Mouse (Mus musculus): Measurements from ENCODE around the gene Adgrl2. TPM values are rescaled to one million over a fixed set of nuclear protein-coding genes. Genes with fewer than 3 reads are reported as not detected.
A peak's percentile ranks its signal among the peaks of the same experiment; 100 is the strongest.

The Adgrl2 gene
- polyA plus RNA-seq, 1 experiment from 2014 or later: 81.2 TPM

GRCm38 (mm10) chr3:148885184-148885583 lies 105.2 kb downstream of the Adgrl2 start:
- DNase-seq (ENCODE audit: low spot score): no peak
- H3K4me3 ChIP-seq: no peak overlapping the region
- H3K27me3 ChIP-seq (ENCODE audit: low read depth, poor library complexity, severe bottlenecking): no peaks in the 10 kb centered on the region
- H3K9me3 ChIP-seq (replicated peaks): no peaks in the 10 kb centered on the region
- H3K36me3 ChIP-seq: peaks cover 45% of the 10 kb centered on the region
- no peaks in the 10 kb centered on the region; the same call in 1 of the 2 replicates for H3K4me1 ChIP-seq
- WGBS: 84% methylated on average over 4 of the region's 4 CpGs
- no peak overlapping the region for H3K27ac ChIP-seq

- Histone ChIP-seq H3K4me1 (no peaks in the 10 kb centered on the region; the same call in 1 of the 2 replicates), H3K4me3 (no peak overlapping the region), H3K27ac (no peak overlapping the region), H3K36me3 (peaks cover 25% of the 10 kb centered on the region), H3K27me3 (ENCODE audit: low read depth, poor library complexity, severe bottlenecking) (no peaks in the 10 kb centered on the region), H3K9me3 (replicated peaks) (no peaks in the 10 kb centered on the region)
- DNase-seq (ENCODE audit: low spot score): no peak
- WGBS: 94% methylated on average over 5 of the region's 5 CpGs
These were observed 108.9 kb downstream of the Adgrl2 start for GRCm38 (mm10) chr3:148881431-148881830.

GRCm38 (mm10) chr3:148872563-148872962 lies 117.8 kb downstream of the Adgrl2 start:
- peaks cover 9% of the 10 kb centered on the region for H3K4me1 ChIP-seq
- H3K9me3 ChIP-seq (replicated peaks): no peaks in the 10 kb centered on the region
- peaks cover 9% of the 10 kb centered on the region for H3K36me3 ChIP-seq
- WGBS: 80% methylated on average over 5 of the region's 5 CpGs
- peak; percentile 2 for DNase-seq (ENCODE audit: low spot score)
- no peak overlapping the region for H3K4me3 ChIP-seq
- no peak overlapping the region for H3K27ac ChIP-seq
- no peaks in the 10 kb centered on the region for H3K27me3 ChIP-seq (ENCODE audit: low read depth, poor library complexity, severe bottlenecking)

- Histone ChIP-seq H3K36me3 (peaks cover 9% of the 10 kb centered on the region), H3K27ac (no peak overlapping the region), H3K9me3 (replicated peaks) (no peaks in the 10 kb centered on the region), H3K4me1 (peaks cover 12% of the 10 kb centered on the region), H3K27me3 (ENCODE audit: low read depth, poor library complexity, severe bottlenecking) (no peaks in the 10 kb centered on the region), H3K4me3 (no peak overlapping the region)
- WGBS: 90% methylated on average over 5 of the region's 5 CpGs
- peak; percentile 1 for DNase-seq (ENCODE audit: low spot score)
These were observed 118.4 kb downstream of the Adgrl2 start for GRCm38 (mm10) chr3:148871792-148872464.

GRCm38 (mm10) chr3:148867618-148868017 lies 122.7 kb downstream of the Adgrl2 start:
- peaks cover 44% of the 10 kb centered on the region for H3K36me3 ChIP-seq
- H3K4me3 ChIP-seq: no peak overlapping the region
- 54% methylated on average over 8 of the region's 8 CpGs for WGBS
- DNase-seq (ENCODE audit: low spot score): peak; percentile 27
- H3K4me1 ChIP-seq: peaks cover 8% of the 10 kb centered on the region
- no peak overlapping the region for H3K27ac ChIP-seq
- H3K27me3 ChIP-seq (ENCODE audit: low read depth, poor library complexity, severe bottlenecking): no peaks in the 10 kb centered on the region
- H3K9me3 ChIP-seq (replicated peaks): no peaks in the 10 kb centered on the region

GRCm38 (mm10) chr3:148866633-148867032 lies 123.7 kb downstream of the Adgrl2 start:
- Histone ChIP-seq H3K9me3 (replicated peaks) (no peaks in the 10 kb centered on the region), H3K4me1 (peaks cover 8% of the 10 kb centered on the region), H3K4me3 (no peak overlapping the region), H3K36me3 (peaks cover 38% of the 10 kb centered on the region), H3K27ac (no peak overlapping the region), H3K27me3 (ENCODE audit: low read depth, poor library complexity, severe bottlenecking) (no peaks in the 10 kb centered on the region)
- WGBS: 92% methylated on average over 5 of the region's 5 CpGs
- DNase-seq (ENCODE audit: low spot score): no peak

- 91% methylated on average over 7 of the region's 7 CpGs for WGBS
- H3K4me3 ChIP-seq: no peak overlapping the region
- no peak overlapping the region for H3K27ac ChIP-seq
- peaks cover 8% of the 10 kb centered on the region for H3K4me1 ChIP-seq
- peaks cover 35% of the 10 kb centered on the region for H3K36me3 ChIP-seq
- no peaks in the 10 kb centered on the region for H3K27me3 ChIP-seq (ENCODE audit: low read depth, poor library complexity, severe bottlenecking)
- H3K9me3 ChIP-seq (replicated peaks): no peaks in the 10 kb centered on the region
- DNase-seq (ENCODE audit: low spot score): no peak
These were observed 124.3 kb downstream of the Adgrl2 start for GRCm38 (mm10) chr3:148866053-148866452.

- no peak for DNase-seq (ENCODE audit: low spot score)
- H3K9me3 ChIP-seq (replicated peaks): no peaks in the 10 kb centered on the region
- H3K27ac ChIP-seq: no peak overlapping the region
- no peaks in the 10 kb centered on the region for H3K27me3 ChIP-seq (ENCODE audit: low read depth, poor library complexity, severe bottlenecking)
- no peak overlapping the region for H3K4me3 ChIP-seq
- H3K36me3 ChIP-seq: peaks cover 39% of the 10 kb centered on the region
- H3K4me1 ChIP-seq: peaks cover 8% of the 10 kb centered on the region
- 87% methylated on average over 7 of the region's 7 CpGs for WGBS
These were observed 125.1 kb downstream of the Adgrl2 start for GRCm38 (mm10) chr3:148865234-148865633.

- DNase-seq (ENCODE audit: low spot score): no peak
- Histone ChIP-seq H3K27ac (no peak overlapping the region), H3K9me3 (replicated peaks) (no peaks in the 10 kb centered on the region), H3K4me3 (no peak overlapping the region), H3K4me1 (no peaks in the 10 kb centered on the region), H3K36me3 (peaks cover 72% of the 10 kb centered on the region), H3K27me3 (ENCODE audit: low read depth, poor library complexity, severe bottlenecking) (no peaks in the 10 kb centered on the region)
- 60% methylated on average over 7 of the region's 7 CpGs for WGBS
These were observed 128.5 kb downstream of the Adgrl2 start for GRCm38 (mm10) chr3:148861860-148862259.

GRCm38 (mm10) chr3:148854306-148854910 lies 135.9 kb downstream of the Adgrl2 start:
- Histone ChIP-seq H3K9me3 (replicated peaks) (no peaks in the 10 kb centered on the region), H3K4me1 (peaks cover 5% of the 10 kb centered on the region; the same call in 1 of the 2 replicates), H3K4me3 (no peak overlapping the region), H3K36me3 (peaks cover 78% of the 10 kb centered on the region), H3K27ac (no peak overlapping the region), H3K27me3 (ENCODE audit: low read depth, poor library complexity, severe bottlenecking) (no peaks in the 10 kb centered on the region)
- WGBS: 64% methylated on average over 12 of the region's 12 CpGs
- DNase-seq (ENCODE audit: low spot score): no peak

GRCm38 (mm10) chr3:148853372-148853771 lies 137.0 kb downstream of the Adgrl2 start:
- H3K4me1 ChIP-seq: peaks cover 5% of the 10 kb centered on the region; the same call in 1 of the 2 replicates
- no peaks in the 10 kb centered on the region for H3K27me3 ChIP-seq (ENCODE audit: low read depth, poor library complexity, severe bottlenecking)
- H3K9me3 ChIP-seq (replicated peaks): no peaks in the 10 kb centered on the region
- DNase-seq (ENCODE audit: low spot score): no peak
- WGBS: 63% methylated on average over 8 of the region's 8 CpGs
- H3K4me3 ChIP-seq: no peak overlapping the region
- no peak overlapping the region for H3K27ac ChIP-seq
- H3K36me3 ChIP-seq: peaks cover 78% of the 10 kb centered on the region

GRCm38 (mm10) chr3:148852556-148852955 lies 137.8 kb downstream of the Adgrl2 start:
- 86% methylated on average over 12 of the region's 12 CpGs for WGBS
- no peaks in the 10 kb centered on the region for H3K9me3 ChIP-seq (replicated peaks)
- peaks cover 78% of the 10 kb centered on the region for H3K36me3 ChIP-seq
- H3K4me1 ChIP-seq: peaks cover 5% of the 10 kb centered on the region; the same call in 1 of the 2 replicates
- no peak overlapping the region for H3K4me3 ChIP-seq
- no peaks in the 10 kb centered on the region for H3K27me3 ChIP-seq (ENCODE audit: low read depth, poor library complexity, severe bottlenecking)
- H3K27ac ChIP-seq: no peak overlapping the region
- no peak for DNase-seq (ENCODE audit: low spot score)

GRCm38 (mm10) chr3:148850821-148851220 lies 139.5 kb downstream of the Adgrl2 start:
- no peak overlapping the region for H3K4me3 ChIP-seq
- 91% methylated on average over 4 of the region's 4 CpGs for WGBS
- no peaks in the 10 kb centered on the region for H3K9me3 ChIP-seq (replicated peaks)
- H3K27ac ChIP-seq: no peak overlapping the region
- peaks cover 79% of the 10 kb centered on the region for H3K36me3 ChIP-seq
- H3K4me1 ChIP-seq: peaks cover 5% of the 10 kb centered on the region; the same call in 1 of the 2 replicates
- DNase-seq (ENCODE audit: low spot score): no peak
- no peaks in the 10 kb centered on the region for H3K27me3 ChIP-seq (ENCODE audit: low read depth, poor library complexity, severe bottlenecking)
